15 mouse cellular contexts compared by ENCODE assay signal in the genomic region with DNA sequence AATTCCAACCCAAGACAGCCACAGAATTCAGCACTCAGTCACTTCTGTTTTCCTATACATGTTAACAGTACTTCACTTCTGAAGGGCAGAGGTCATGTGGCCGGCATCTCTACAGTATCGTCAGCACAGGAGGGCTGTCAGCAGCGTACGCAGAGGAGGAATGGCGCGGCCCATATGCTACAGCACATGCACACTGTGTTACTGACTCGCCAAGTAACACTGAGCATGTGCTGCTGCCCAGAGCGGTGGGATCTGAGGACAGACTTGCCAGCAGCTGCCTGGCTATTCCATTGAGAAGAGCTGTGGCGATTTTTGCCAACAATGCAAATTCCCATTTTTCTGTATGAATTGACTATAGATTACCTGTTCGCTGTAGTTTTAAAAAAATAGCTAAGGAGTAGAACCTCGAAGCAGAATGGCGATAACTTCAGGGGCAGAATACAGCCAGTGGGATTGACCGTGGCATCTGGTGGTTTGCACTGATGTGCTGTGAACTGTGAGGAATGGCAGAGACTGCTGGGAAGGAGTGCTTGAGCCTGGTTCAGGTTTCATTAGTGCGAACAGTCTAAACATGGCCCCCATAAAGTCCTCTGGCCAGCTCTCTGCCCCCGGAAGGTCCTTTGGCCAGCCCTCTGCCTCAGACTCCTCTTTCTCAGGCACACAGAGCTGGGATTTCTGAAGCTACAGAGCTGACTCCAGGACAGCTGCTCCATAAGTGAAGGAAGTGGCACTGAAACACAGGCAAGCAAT.
DNase-seq lines count a peak whose midpoint lies in the region; TF ChIP-seq lines count a peak whose summit lies in the region.
"Had no signal": no experiment of that assay in that cellular context is flagged by ENCODE, and none has a peak within 500 bp of the region (broad histone marks: within the 10 kb centered on the region; RNA-seq: fewer than 3 reads in every experiment).

No protein-coding gene starts in this region.

- H3K27ac ChIP-seq in gastrocnemius, adult 2 months: peak overlapping the region; percentile 63
- H3K27ac ChIP-seq in layer of hippocampus, adult 2 months: no peak overlapping the region; the same call in 1 of the 2 replicates
- H3K27ac ChIP-seq: embryonic facial prominence, embryonic 15.5 days; heart, embryonic 15.5 days; liver, embryonic 14.5 days had no signal

- intact Hi-C loops in gastrocnemius, adult 2 months (cut with DNase I): loop anchor here (5.0 kb wide), 1 partner anchor 124 kb away; the partner anchor contains the start of gene Tax1bp1
- intact Hi-C loops in left cerebral cortex, postnatal 36 days (cut with DNase I): loop anchor here (5.0 kb wide), 2 partner anchors 114 to 579 kb away; no protein-coding TSS in a partner anchor

- peak; percentile 52 for DNase-seq in gastrocnemius, adult 2 months
- DNase-seq in gastrocnemius, postnatal 25 days: no peak
- DNase-seq in left cerebral cortex, postnatal 36 days (ENCODE audit: low spot score in 2 of 2): peak; percentile 32 to 39
- no peak for DNase-seq in left cerebral cortex, adult 18-20 months (ENCODE audit: low spot score in 2 of 2)
- DNase-seq in layer of hippocampus, adult 2 months (ENCODE audit: low spot score in 2 of 2): peak; percentile 33 to 44
- DNase-seq in right cerebral cortex, postnatal 14 days: peak; percentile 49
- DNase-seq in adipocyte (ENCODE audit: low spot score): no peak
- no peak for DNase-seq in thymus, postnatal 14 days
- DNase-seq: adrenal gland, postnatal 14 days; gastrocnemius, postnatal 10 days; lung, postnatal 4 days; spleen, adult 18-20 months had no signal

- no peak for TF ChIP-seq CTCF in gastrocnemius, adult 2 months (IDR thresholded peaks at IDR 0.05)
- TF ChIP-seq CTCF in layer of hippocampus, adult 2 months (conservative IDR thresholded peaks at IDR 0.05): no peak

- peak overlapping the region; percentile 63 for H3K4me3 ChIP-seq in gastrocnemius, adult 2 months
- peak overlapping the region; percentile 3; the same call in 1 of the 2 replicates for H3K4me3 ChIP-seq in layer of hippocampus, adult 2 months
- H3K4me3 ChIP-seq: embryonic facial prominence, embryonic 15.5 days; heart, embryonic 15.5 days had no signal

Comparison
In these comparisons a context has a peak if more than half of its experiments do, and no peak if none do; other contexts are left out.
1. DNase-seq: peak in gastrocnemius, adult 2 months (single experiment), left cerebral cortex, postnatal 36 days (2 of 2), layer of hippocampus, adult 2 months (2 of 2) and right cerebral cortex, postnatal 14 days (single experiment); none in gastrocnemius, postnatal 25 days (single experiment), left cerebral cortex, adult 18-20 months (0 of 2), adipocyte (single experiment) and thymus, postnatal 14 days (single experiment).